In the genomic region with DNA sequence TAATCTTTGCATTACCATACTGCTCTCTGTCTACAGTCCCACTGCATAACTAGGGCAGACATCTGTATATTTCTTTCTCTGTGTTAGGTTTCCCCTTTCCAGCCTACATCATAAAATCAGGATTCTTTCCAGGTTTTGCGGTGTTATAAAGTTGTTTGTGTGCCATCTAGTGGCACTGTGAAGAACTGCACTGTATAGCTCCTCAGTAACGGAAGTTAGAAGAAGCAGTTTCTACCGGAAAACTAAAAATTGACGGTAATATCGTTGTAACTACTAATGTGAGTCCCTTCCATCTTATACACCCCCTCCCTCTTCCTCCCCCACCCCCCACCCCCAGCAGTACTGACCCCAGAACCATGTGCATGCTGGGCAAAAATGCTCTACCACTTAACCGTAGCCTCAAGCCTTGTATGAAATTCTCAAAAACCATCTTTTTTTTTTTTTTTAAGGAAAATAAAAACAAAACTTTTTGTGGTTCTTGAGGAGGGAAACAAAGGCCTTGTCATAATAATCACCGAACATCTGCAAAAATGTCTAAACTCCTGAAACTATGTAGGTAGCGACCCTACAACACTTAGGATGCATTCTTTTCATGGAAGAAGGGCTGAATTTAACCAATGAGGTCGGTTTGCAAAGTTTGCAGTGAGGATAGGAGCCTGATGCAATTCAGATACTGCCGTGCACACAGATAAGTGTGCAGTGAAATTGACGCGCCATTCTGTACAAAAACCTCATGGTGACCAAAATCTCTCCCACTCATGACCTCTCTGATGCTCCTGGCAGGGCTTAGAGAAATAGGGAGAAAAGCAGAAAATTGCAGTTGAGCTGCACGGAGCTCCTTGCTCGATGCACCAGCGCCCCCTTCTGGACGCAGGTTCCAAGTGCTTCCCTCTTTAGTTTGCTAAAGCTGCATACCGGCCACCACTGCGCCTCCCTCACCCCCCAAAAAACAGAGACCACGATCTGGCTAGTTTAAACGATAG, we compare ENCODE assay signal across 8 mouse cellular contexts. TPM values are rescaled to one million over a fixed set of nuclear protein-coding genes. Genes with fewer than 3 reads are reported as not detected.
DNase-seq lines count a peak whose midpoint lies in the region; ATAC-seq lines count a peak whose summit lies in the region.

No protein-coding gene starts in this region.

- peak overlapping the region; percentile 51 for H3K4me2 ChIP-seq in intestine, embryonic 14.5 days (ENCODE audit: low read length)
- H3K4me2 ChIP-seq in midbrain, embryonic 11.5 days, result peak overlapping the region; percentile 59

- H3K9me3 ChIP-seq in intestine, embryonic 14.5 days (ENCODE audit: control insufficient read depth, low read length), result no peaks in the 10 kb centered on the region
- H3K9me3 ChIP-seq in midbrain, embryonic 11.5 days (ENCODE audit: control insufficient read depth, low read length), result no peaks in the 10 kb centered on the region

- H3K4me3 ChIP-seq in intestine, embryonic 14.5 days (ENCODE audit: low read depth, low read length), result peak overlapping the region; percentile 28
- peak overlapping the region; percentile 23; the same call in 1 of the 2 replicates for H3K4me3 ChIP-seq in midbrain, embryonic 11.5 days (ENCODE audit: low read depth, low read length)

- H3K9ac ChIP-seq in intestine, embryonic 14.5 days (ENCODE audit: low read length), result no peak overlapping the region
- peak overlapping the region; percentile 32; the same call in 1 of the 2 replicates for H3K9ac ChIP-seq in midbrain, embryonic 11.5 days (ENCODE audit: low read length)

- peaks cover 33% of the 10 kb centered on the region for H3K36me3 ChIP-seq in intestine, embryonic 14.5 days (ENCODE audit: control insufficient read depth, insufficient read depth, low read length)
- no peaks in the 10 kb centered on the region for H3K36me3 ChIP-seq in midbrain, embryonic 11.5 days (ENCODE audit: control insufficient read depth, insufficient read depth, low read length)

- no peak overlapping the region for H3K27ac ChIP-seq in intestine, embryonic 14.5 days (ENCODE audit: low read depth)
- H3K27ac ChIP-seq in midbrain, embryonic 11.5 days (ENCODE audit: low read depth, low read length), result no peak overlapping the region

- peak; percentile 75 for ATAC-seq in intestine, embryonic 14.5 days (replicated peaks; ENCODE audit: low FRiP score, low TSS enrichment, low read depth)
- peak; percentile 62; the same call in 1 of the 2 replicates for ATAC-seq in midbrain, embryonic 11.5 days (ENCODE audit: low FRiP score)

- WGBS in intestine, embryonic 14.5 days, result 4% methylated on average over 20 of the region's 20 CpGs
- 3% methylated on average over 20 of the region's 20 CpGs for WGBS in midbrain, embryonic 11.5 days

- H3K4me1 ChIP-seq in intestine, embryonic 14.5 days (replicated peaks; ENCODE audit: control insufficient read depth, insufficient read depth, low read length), result peaks cover 5% of the 10 kb centered on the region; the same call in 1 of the 2 replicates
- peaks cover 3% of the 10 kb centered on the region; the same call in 1 of the 2 replicates for H3K4me1 ChIP-seq in midbrain, embryonic 11.5 days (ENCODE audit: control insufficient read depth, insufficient read depth, low read length)

- H3K27me3 ChIP-seq in intestine, embryonic 14.5 days (replicated peaks; ENCODE audit: control insufficient read depth, insufficient read depth, low read length), result no peaks in the 10 kb centered on the region
- H3K27me3 ChIP-seq in midbrain, embryonic 11.5 days (ENCODE audit: control insufficient read depth, insufficient read depth, low read length), result no peaks in the 10 kb centered on the region

- intact Hi-C loops in gastrocnemius, postnatal 14 days (cut with DNase I; ENCODE audit: low total_unique reads), result loop anchor here (5.0 to 10.0 kb wide), 2 partner anchors 290 to 378 kb away; no protein-coding TSS in a partner anchor
- intact Hi-C loops in left cerebral cortex, postnatal 4 days (cut with DNase I), result loop anchor here (5.0 to 10.0 kb wide), 5 partner anchors 147 to 578 kb away; no protein-coding TSS in a partner anchor

- peak; percentile 86 to 91 for DNase-seq in adrenal gland, adult 18-20 months (ENCODE audit: low spot score in 2 of 2)
- DNase-seq in embryo, embryonic 10 days (ENCODE audit: low spot score), result peak; percentile 93
- peak; percentile 90 for DNase-seq in gastrocnemius, postnatal 14 days
- peak; percentile 94 for DNase-seq in intestine, embryonic 14.5 days (ENCODE audit: low spot score)
- DNase-seq in left cerebral cortex, postnatal 4 days, result peak; percentile 92
- DNase-seq in midbrain, embryonic 11.5 days (ENCODE audit: low spot score, missing footprints), result peak; percentile 98
- peak; percentile 97 for DNase-seq in right cerebral cortex, postnatal 4 days
- peak; percentile 73 for DNase-seq in yolk sac, embryonic 10.5 days (ENCODE audit: low spot score)

RNA-seq across cellular contexts. Expression of gene Plgrkt, which starts 12.0 kb away (rescaled TPM):
- total RNA-seq in adrenal gland, adult 18-20 months (2021), result 10 to 100 TPM; 47.6 to 49.4 TPM
- 10 to 100 TPM; 19.9 to 22.5 TPM for total RNA-seq in gastrocnemius, postnatal 14 days (2021)
- 126 and 128 TPM in 2 replicates for polyA plus RNA-seq in intestine, embryonic 14.5 days (2014; fragmentation: Nextera tagmentation; extraction: Ambion mirVana)
- total RNA-seq in left cerebral cortex, postnatal 4 days (2021), result 10 to 100 TPM; 47.4 to 49.6 TPM
- polyA plus RNA-seq in midbrain, embryonic 11.5 days (2014; fragmentation: Nextera tagmentation; extraction: Ambion mirVana), result 60.4 and 68.1 TPM in 2 replicates

RNA-seq across cellular contexts. Expression of gene Cd274, which starts 12.1 kb away (rescaled TPM):
- 1 to 10 TPM; 4.7 to 5.1 TPM for total RNA-seq in adrenal gland, adult 18-20 months (2021)
- under 1 TPM; 0.53 to 0.64 TPM for total RNA-seq in gastrocnemius, postnatal 14 days (2021)
- 0.47 and 0.97 TPM in 2 replicates for polyA plus RNA-seq in intestine, embryonic 14.5 days (2014; fragmentation: Nextera tagmentation; extraction: Ambion mirVana)
- total RNA-seq in left cerebral cortex, postnatal 4 days (2021), result 1 to 10 TPM; 1.3 to 1.5 TPM
- polyA plus RNA-seq in midbrain, embryonic 11.5 days (2014; fragmentation: Nextera tagmentation; extraction: Ambion mirVana), result 0.34 and 0.77 TPM in 2 replicates

RNA-seq across cellular contexts. Expression of gene Rln1, which starts 20.7 kb away (rescaled TPM):
- total RNA-seq in adrenal gland, adult 18-20 months (2021), result not detected
- not detected for total RNA-seq in gastrocnemius, postnatal 14 days (2021)
- polyA plus RNA-seq in intestine, embryonic 14.5 days (2014; fragmentation: Nextera tagmentation; extraction: Ambion mirVana), result 0.51 and 0.53 TPM in 2 replicates
- total RNA-seq in left cerebral cortex, postnatal 4 days (2021), result 1 to 10 TPM; 3.2 to 4.9 TPM
- 0.77 and 0.82 TPM in 2 replicates for polyA plus RNA-seq in midbrain, embryonic 11.5 days (2014; fragmentation: Nextera tagmentation; extraction: Ambion mirVana)

RNA-seq across cellular contexts. Expression of gene Insl6, which starts 30.0 kb away (rescaled TPM):
- total RNA-seq in adrenal gland, adult 18-20 months (2021), result 1 to 10 TPM in 1 of 2 experiments, under 1 TPM in 1; 0.76 to 1.5 TPM
- total RNA-seq in gastrocnemius, postnatal 14 days (2021), result under 1 TPM in 1 of 2 experiments, not detected in 1; 0.33 TPM
- 7.9 and 8.4 TPM in 2 replicates for polyA plus RNA-seq in intestine, embryonic 14.5 days (2014; fragmentation: Nextera tagmentation; extraction: Ambion mirVana)
- total RNA-seq in left cerebral cortex, postnatal 4 days (2021), result not detected
- 6.3 and 8.0 TPM in 2 replicates for polyA plus RNA-seq in midbrain, embryonic 11.5 days (2014; fragmentation: Nextera tagmentation; extraction: Ambion mirVana)

RNA-seq across cellular contexts. Expression of gene Pdcd1lg2, which starts 55.5 kb away (rescaled TPM):
- not detected for total RNA-seq in adrenal gland, adult 18-20 months (2021)
- total RNA-seq in gastrocnemius, postnatal 14 days (2021), result not detected
- polyA plus RNA-seq in intestine, embryonic 14.5 days (2014; fragmentation: Nextera tagmentation; extraction: Ambion mirVana), result not detected in 2 replicates
- under 1 TPM in 1 of 2 experiments, not detected in 1; 0.28 TPM for total RNA-seq in left cerebral cortex, postnatal 4 days (2021)
- polyA plus RNA-seq in midbrain, embryonic 11.5 days (2014; fragmentation: Nextera tagmentation; extraction: Ambion mirVana), result not detected in 2 replicates
